Mouse (Mus musculus): ENCODE measurements around the gene Palm3. TPM values are rescaled to one million over a fixed set of nuclear protein-coding genes. Genes with fewer than 3 reads are reported as not detected.

Palm3 gene
- polyA plus RNA-seq, 1 experiment from 2014 or later = 6.5 TPM

DNA sequence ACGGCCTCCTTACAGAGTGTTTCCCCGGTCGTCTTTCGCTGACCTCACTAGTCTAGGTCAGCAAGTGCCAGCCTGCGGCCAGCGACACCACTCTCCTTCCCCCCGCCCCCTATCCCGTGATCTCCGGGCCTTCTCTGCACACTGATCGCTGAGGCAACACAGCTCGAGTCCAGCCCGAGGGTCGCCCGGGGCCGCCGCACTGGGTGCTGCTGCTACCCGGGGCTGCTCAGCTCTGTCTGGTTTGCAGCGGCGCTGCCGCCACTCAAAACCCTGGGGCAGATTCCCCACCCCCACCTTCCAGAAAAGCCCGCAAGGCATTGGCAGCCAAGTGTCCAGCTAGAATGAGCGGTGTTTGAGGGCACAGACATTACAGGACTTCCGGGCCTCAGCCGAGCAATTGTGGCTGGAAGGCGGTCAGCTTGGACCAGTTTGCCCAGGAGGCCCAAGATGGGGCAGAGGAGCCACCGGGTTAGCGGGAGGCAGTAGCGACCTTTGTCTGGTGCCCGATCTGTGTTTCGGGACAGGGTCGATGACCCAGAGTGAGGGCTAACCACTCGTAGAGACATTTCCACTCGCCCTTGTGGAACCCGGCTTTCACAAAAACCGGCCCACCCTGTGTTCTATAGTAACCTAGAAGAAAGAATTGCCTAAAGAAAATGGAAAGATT is 8.6 kb upstream of the Palm3 start:
- no peak overlapping the region for H3K27ac ChIP-seq (ENCODE audit: low read length)
- peak overlapping the region; percentile 44 for H3K9ac ChIP-seq (ENCODE audit: low read length)
- peak overlapping the region; percentile 59 for H3K4me3 ChIP-seq (ENCODE audit: low read length)
- no peaks in the 10 kb centered on the region for H3K36me3 ChIP-seq (ENCODE audit: control insufficient read depth, insufficient read depth, low read length)
- H3K27me3 ChIP-seq (ENCODE audit: control insufficient read depth, insufficient read depth, low read depth, low read length) = peaks cover 37% of the 10 kb centered on the region
- WGBS = 9% methylated on average over 35 of the region's 35 CpGs
- no peak for ATAC-seq (ENCODE audit: low read depth)
- H3K9me3 ChIP-seq (ENCODE audit: control insufficient read depth, low read length) = no peaks in the 10 kb centered on the region
- peaks cover 28% of the 10 kb centered on the region for H3K4me1 ChIP-seq (replicated peaks; ENCODE audit: control insufficient read depth, insufficient read depth, low read length)
- H3K4me2 ChIP-seq (ENCODE audit: low read depth, low read length) = peak overlapping the region; percentile 99

DNA sequence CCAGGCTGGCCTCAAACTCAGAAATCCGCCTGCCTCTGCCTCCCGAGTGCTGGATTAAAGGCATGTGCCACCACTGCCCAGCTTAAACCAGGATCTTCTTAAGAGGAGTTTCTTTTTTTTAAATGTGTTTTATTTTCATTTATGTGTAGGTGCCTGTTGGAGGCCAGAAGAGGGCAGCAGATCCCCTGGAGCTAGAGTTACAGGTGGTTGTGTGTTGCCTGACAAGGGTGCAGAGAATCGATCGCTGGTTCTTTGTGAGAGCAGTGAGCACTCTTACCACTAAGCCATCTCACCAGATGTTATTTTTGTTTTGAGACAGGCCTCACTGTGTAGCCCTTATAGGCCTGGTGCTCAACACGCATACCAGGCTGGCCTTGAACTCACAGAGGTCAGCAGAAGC is 5.4 kb upstream of the Palm3 start:
- peaks cover 17% of the 10 kb centered on the region for H3K4me1 ChIP-seq (replicated peaks; ENCODE audit: control insufficient read depth, insufficient read depth, low read length)
- ATAC-seq (ENCODE audit: low read depth) = no peak
- 94% methylated on average over 5 of the region's 5 CpGs for WGBS
- H3K9ac ChIP-seq (ENCODE audit: low read length) = no peak overlapping the region
- no peaks in the 10 kb centered on the region for H3K9me3 ChIP-seq (ENCODE audit: control insufficient read depth, low read length)
- no peak overlapping the region for H3K4me3 ChIP-seq (ENCODE audit: low read length)
- no peak overlapping the region for H3K4me2 ChIP-seq (ENCODE audit: low read depth, low read length)
- no peaks in the 10 kb centered on the region for H3K36me3 ChIP-seq (ENCODE audit: control insufficient read depth, insufficient read depth, low read length)
- H3K27ac ChIP-seq (ENCODE audit: low read length) = no peak overlapping the region
- peaks cover 27% of the 10 kb centered on the region for H3K27me3 ChIP-seq (ENCODE audit: control insufficient read depth, insufficient read depth, low read depth, low read length)

DNA sequence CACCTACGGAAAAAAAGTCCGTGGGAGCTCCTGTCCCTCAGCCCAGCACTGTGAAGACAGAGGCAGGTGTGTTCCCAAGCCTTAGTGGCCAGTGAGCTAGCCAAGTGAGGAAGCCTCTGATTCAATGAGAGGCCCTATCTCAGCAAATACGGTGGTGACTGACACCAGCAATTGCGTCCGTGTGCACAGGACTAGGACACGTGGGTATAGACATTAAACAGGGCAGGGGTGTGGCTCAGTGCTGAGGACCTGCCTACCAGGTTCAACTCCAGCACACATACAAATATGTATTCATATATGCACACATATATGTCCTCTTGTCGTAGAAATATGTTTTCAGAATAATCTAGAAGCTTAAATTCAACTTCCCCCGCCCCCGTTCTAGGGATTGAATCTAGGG is 1.5 kb upstream of the Palm3 start:
- Histone ChIP-seq H3K9ac (ENCODE audit: low read length) (no peak overlapping the region), H3K4me1 (replicated peaks; ENCODE audit: control insufficient read depth, insufficient read depth, low read length) (peaks cover 26% of the 10 kb centered on the region), H3K4me3 (ENCODE audit: low read length) (no peak overlapping the region), H3K36me3 (ENCODE audit: control insufficient read depth, insufficient read depth, low read length) (no peaks in the 10 kb centered on the region), H3K9me3 (ENCODE audit: control insufficient read depth, low read length) (no peaks in the 10 kb centered on the region), H3K27ac (ENCODE audit: low read length) (no peak overlapping the region), H3K4me2 (ENCODE audit: low read depth, low read length) (no peak overlapping the region), H3K27me3 (ENCODE audit: control insufficient read depth, insufficient read depth, low read depth, low read length) (peaks cover 3% of the 10 kb centered on the region; the same call in 1 of the 2 replicates)
- 72% methylated on average over 9 of the region's 9 CpGs for WGBS
- no peak for ATAC-seq (ENCODE audit: low read depth)

DNA sequence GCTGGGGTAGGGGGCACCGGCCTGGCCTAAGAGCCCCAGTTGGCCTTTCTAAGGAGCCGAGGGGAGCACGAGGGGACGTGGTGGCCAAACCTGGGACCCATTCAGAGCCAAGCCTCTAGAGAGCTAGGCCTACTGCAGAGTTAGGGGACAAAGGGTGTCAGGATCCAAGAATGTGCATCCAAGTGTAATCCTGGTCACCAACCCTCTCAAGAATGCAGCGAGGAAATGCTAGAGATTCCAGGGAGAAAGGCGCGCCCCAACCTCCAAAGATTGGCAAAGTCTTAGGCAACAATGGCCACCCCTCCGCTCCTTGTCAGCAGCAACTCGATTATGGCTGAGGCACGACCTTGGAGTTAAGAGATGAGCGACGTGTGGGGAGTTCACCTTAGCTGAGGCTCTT is 298 bp downstream of the Palm3 start:
- Histone ChIP-seq H3K4me2 (ENCODE audit: low read depth, low read length) (peak overlapping the region; percentile 49), H3K4me3 (ENCODE audit: low read length) (peak overlapping the region; percentile 40), H3K36me3 (ENCODE audit: control insufficient read depth, insufficient read depth, low read length) (no peaks in the 10 kb centered on the region), H3K4me1 (replicated peaks; ENCODE audit: control insufficient read depth, insufficient read depth, low read length) (peaks cover 31% of the 10 kb centered on the region), H3K27ac (ENCODE audit: low read length) (peak overlapping the region; percentile 84), H3K27me3 (ENCODE audit: control insufficient read depth, insufficient read depth, low read depth, low read length) (peaks cover 12% of the 10 kb centered on the region), H3K9ac (ENCODE audit: low read length) (peak overlapping the region; percentile 52), H3K9me3 (ENCODE audit: control insufficient read depth, low read length) (no peaks in the 10 kb centered on the region)
- 31% methylated on average over 12 of the region's 12 CpGs for WGBS
- peak; percentile 13; the same call in 1 of the 2 replicates for ATAC-seq (ENCODE audit: low read depth)

DNA sequence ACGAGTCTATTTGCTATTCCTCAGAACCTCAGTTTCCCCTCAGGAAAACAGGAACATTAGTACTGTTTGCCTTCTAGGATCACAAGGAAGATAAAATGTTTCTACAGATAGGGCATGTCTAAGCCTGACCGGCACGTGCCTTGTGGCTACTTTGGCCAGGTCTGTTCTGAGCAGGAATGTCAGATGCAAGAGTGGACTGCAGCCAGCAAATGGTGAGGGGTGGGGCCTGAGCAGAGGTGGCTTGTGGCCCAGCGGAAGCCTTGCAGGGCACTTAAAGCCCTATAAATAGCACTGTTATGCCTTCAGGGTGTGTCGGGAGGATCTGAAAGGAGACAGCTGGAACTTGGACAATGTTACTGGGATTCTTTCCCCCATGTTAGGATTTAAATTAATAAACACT is 1.8 kb downstream of the Palm3 start:
- H3K9me3 ChIP-seq (ENCODE audit: control insufficient read depth, low read length) = no peaks in the 10 kb centered on the region
- H3K9ac ChIP-seq (ENCODE audit: low read length) = no peak overlapping the region
- ATAC-seq (ENCODE audit: low read depth) = peak; percentile 47
- no peaks in the 10 kb centered on the region for H3K36me3 ChIP-seq (ENCODE audit: control insufficient read depth, insufficient read depth, low read length)
- H3K27ac ChIP-seq (ENCODE audit: low read length) = peak overlapping the region; percentile 42; the same call in 1 of the 2 replicates
- peaks cover 18% of the 10 kb centered on the region for H3K27me3 ChIP-seq (ENCODE audit: control insufficient read depth, insufficient read depth, low read depth, low read length)
- no peak overlapping the region for H3K4me3 ChIP-seq (ENCODE audit: low read length)
- H3K4me2 ChIP-seq (ENCODE audit: low read depth, low read length) = peak overlapping the region; percentile 26
- 7% methylated on average over 5 of the region's 5 CpGs for WGBS
- H3K4me1 ChIP-seq (replicated peaks; ENCODE audit: control insufficient read depth, insufficient read depth, low read length) = peaks cover 31% of the 10 kb centered on the region

DNA sequence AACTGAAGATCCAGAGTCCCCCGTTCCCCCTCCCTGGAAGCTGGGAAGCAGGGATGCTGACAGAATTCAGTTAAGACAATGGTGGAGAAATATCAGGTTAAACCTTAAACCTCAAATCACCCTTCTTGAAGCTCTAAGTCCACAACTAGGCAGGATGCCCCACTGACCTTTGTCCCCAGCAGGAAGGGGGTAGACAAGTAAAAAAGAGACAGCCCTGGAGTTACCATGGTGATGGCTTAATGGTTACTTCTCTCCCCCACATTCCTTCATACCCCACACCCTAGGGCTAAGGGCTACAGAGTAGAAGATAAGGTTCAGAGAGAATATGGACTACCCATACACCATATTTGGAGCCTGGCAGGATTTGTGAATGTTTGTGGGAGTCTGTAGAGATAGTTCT is 2.4 kb downstream of the Palm3 start:
- Histone ChIP-seq H3K9ac (ENCODE audit: low read length) (no peak overlapping the region), H3K4me2 (ENCODE audit: low read depth, low read length) (peak overlapping the region; percentile 26), H3K27ac (ENCODE audit: low read length) (no peak overlapping the region; the same call in 1 of the 2 replicates), H3K4me3 (ENCODE audit: low read length) (no peak overlapping the region), H3K27me3 (ENCODE audit: control insufficient read depth, insufficient read depth, low read depth, low read length) (peaks cover 18% of the 10 kb centered on the region), H3K36me3 (ENCODE audit: control insufficient read depth, insufficient read depth, low read length) (no peaks in the 10 kb centered on the region), H3K4me1 (replicated peaks; ENCODE audit: control insufficient read depth, insufficient read depth, low read length) (peaks cover 31% of the 10 kb centered on the region), H3K9me3 (ENCODE audit: control insufficient read depth, low read length) (no peaks in the 10 kb centered on the region)
- 59% methylated on average over 1 of the region's 1 CpGs for WGBS
- no peak for ATAC-seq (ENCODE audit: low read depth)

DNA sequence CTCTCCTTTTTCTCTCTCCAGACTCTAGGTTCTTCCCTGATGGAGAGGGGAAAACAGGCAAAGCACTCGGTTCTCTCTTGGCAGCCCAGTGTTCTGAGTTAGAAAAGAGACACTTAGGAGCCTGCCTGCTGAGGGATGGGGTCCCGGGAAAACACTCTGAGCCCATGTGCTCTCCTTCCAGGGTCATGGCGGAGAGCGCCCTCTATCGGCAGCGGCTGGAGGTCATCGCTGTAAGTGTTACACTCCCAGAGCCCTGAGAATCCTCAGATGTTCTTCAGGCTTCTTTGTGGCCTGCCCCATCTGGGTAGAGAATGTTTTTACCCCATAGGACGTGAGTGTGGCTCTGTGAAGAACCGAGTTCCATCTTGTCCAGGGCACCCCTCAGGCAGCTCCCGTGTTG is 2.9 kb downstream of the Palm3 start:
- peaks cover 18% of the 10 kb centered on the region for H3K27me3 ChIP-seq (ENCODE audit: control insufficient read depth, insufficient read depth, low read depth, low read length)
- H3K9ac ChIP-seq (ENCODE audit: low read length) = no peak overlapping the region
- H3K4me2 ChIP-seq (ENCODE audit: low read depth, low read length) = no peak overlapping the region
- ATAC-seq (ENCODE audit: low read depth) = no peak
- H3K9me3 ChIP-seq (ENCODE audit: control insufficient read depth, low read length) = no peaks in the 10 kb centered on the region
- 12% methylated on average over 10 of the region's 10 CpGs for WGBS
- no peaks in the 10 kb centered on the region for H3K36me3 ChIP-seq (ENCODE audit: control insufficient read depth, insufficient read depth, low read length)
- H3K4me3 ChIP-seq (ENCODE audit: low read length) = no peak overlapping the region
- no peak overlapping the region for H3K27ac ChIP-seq (ENCODE audit: low read length)
- H3K4me1 ChIP-seq (replicated peaks; ENCODE audit: control insufficient read depth, insufficient read depth, low read length) = peaks cover 31% of the 10 kb centered on the region

DNA sequence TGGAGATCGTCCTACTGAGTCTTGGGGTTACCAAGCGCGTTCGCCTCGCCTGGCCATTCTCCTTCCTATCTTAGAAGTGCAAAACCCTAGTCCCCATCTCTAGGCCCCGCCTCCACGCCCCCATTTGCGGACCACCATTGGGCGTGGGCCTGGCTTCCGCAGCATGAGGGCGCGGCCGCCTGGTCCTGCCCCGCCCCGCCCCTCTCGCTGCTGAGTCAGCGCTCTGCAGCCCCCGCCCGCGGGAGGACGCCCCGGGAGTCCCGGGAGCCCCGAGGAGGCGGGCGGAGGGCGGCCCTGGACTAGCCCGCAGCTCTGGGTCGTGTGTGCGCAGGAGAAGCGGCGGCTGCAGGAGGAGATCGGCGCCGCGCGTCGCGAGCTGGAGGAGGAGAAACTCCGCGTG is 4.6 kb downstream of the Palm3 start:
- Histone ChIP-seq H3K27me3 (ENCODE audit: control insufficient read depth, insufficient read depth, low read depth, low read length) (peaks cover 18% of the 10 kb centered on the region), H3K4me1 (replicated peaks; ENCODE audit: control insufficient read depth, insufficient read depth, low read length) (peaks cover 31% of the 10 kb centered on the region), H3K36me3 (ENCODE audit: control insufficient read depth, insufficient read depth, low read length) (no peaks in the 10 kb centered on the region), H3K4me3 (ENCODE audit: low read length) (peak overlapping the region; percentile 46), H3K4me2 (ENCODE audit: low read depth, low read length) (peak overlapping the region; percentile 67), H3K9ac (ENCODE audit: low read length) (peak overlapping the region; percentile 58), H3K9me3 (ENCODE audit: control insufficient read depth, low read length) (no peaks in the 10 kb centered on the region), H3K27ac (ENCODE audit: low read length) (no peak overlapping the region)
- ATAC-seq (ENCODE audit: low read depth) = peak; percentile 66
- 2% methylated on average over 41 of the region's 41 CpGs for WGBS

DNA sequence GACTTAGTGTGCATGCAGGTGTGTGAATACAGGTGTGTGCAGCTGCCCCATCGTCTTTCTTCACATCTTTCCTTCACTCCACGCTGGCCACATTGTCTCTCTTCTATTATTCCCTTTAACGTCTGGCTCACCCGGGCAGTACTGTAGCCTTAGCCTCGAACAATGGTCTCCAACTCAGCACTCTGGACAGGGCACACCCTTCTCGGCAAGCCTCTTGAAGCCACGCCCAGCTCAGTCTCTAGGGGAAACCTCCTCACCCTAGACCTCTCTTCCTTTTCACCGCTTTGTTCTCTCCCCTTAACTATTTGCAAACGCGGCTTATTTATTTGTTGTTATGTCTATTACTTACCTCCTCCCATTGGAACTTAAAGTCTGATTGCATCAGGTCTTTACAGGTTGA is 6.2 kb downstream of the Palm3 start:
- H3K9me3 ChIP-seq (ENCODE audit: control insufficient read depth, low read length) = no peaks in the 10 kb centered on the region
- no peak overlapping the region for H3K4me2 ChIP-seq (ENCODE audit: low read depth, low read length)
- no peak overlapping the region for H3K27ac ChIP-seq (ENCODE audit: low read length)
- no peaks in the 10 kb centered on the region for H3K36me3 ChIP-seq (ENCODE audit: control insufficient read depth, insufficient read depth, low read length)
- no peak overlapping the region for H3K4me3 ChIP-seq (ENCODE audit: low read length)
- H3K27me3 ChIP-seq (ENCODE audit: control insufficient read depth, insufficient read depth, low read depth, low read length) = peaks cover 15% of the 10 kb centered on the region
- H3K4me1 ChIP-seq (replicated peaks; ENCODE audit: control insufficient read depth, insufficient read depth, low read length) = peaks cover 22% of the 10 kb centered on the region
- no peak overlapping the region for H3K9ac ChIP-seq (ENCODE audit: low read length)
- WGBS = 14% methylated on average over 10 of the region's 10 CpGs
- ATAC-seq (ENCODE audit: low read depth) = no peak
